Mouse (Mus musculus) hindbrain, postnatal 0 days (tissue): ENCODE data around the gene Atf1. TPM values are rescaled to one million over a fixed set of nuclear protein-coding genes. Genes with fewer than 3 reads are reported as not detected.

Experiments used
- ATAC-seq: fragments of 200-750 bp; cut with Nextera tagmentation; 2 replicates; pipeline ENCODE4 v1.8.0; 2017; ENCODE audit warnings: mild to moderate bottlenecking, moderate TSS enrichment, moderate library complexity
- DNase-seq: peaks from one replicate; pipeline ENCODE4 v3.0.0-alpha.2; 2015; ENCODE audit warnings: low spot score
- H3K27ac ChIP-seq: fragments of 300-500 bp; sonication (generic); 2 replicates; pipeline ENCODE4 v1.5.1; 2014; ENCODE audit warnings: mild to moderate bottlenecking
- H3K27me3 ChIP-seq: fragments of 300-500 bp; sonication (generic); 2 replicates; pipeline ENCODE4 v1.6.1; 2014; ENCODE audit warnings: low read length, mixed read lengths; ENCODE audit not compliant: insufficient read depth
- H3K36me3 ChIP-seq: fragments of 300-500 bp; sonication (generic); 2 replicates; pipeline ENCODE4 v1.6.1; 2014; ENCODE audit warnings: low read length, mixed read lengths; ENCODE audit not compliant: insufficient read depth
- H3K4me1 ChIP-seq: fragments of 300-500 bp; sonication (generic); 2 replicates; pipeline ENCODE4 v1.6.1; 2014; ENCODE audit warnings: antibody characterized with exemption, low read length, mixed read lengths; ENCODE audit not compliant: insufficient read depth
- H3K4me2 ChIP-seq: fragments of 300-500 bp; sonication (generic); 2 replicates; pipeline ENCODE4 v1.6.1; 2014; ENCODE audit warnings: low read depth, mild to moderate bottlenecking, low read length, moderate library complexity, mixed read lengths
- H3K4me3 ChIP-seq: fragments of 300-500 bp; sonication (generic); 2 replicates; pipeline ENCODE4 v1.5.1; 2014; ENCODE audit warnings: low read length
- H3K9ac ChIP-seq: fragments of 300-500 bp; sonication (generic); replicated peaks from 2 replicates; pipeline ENCODE4 v1.6.1; 2014; ENCODE audit warnings: mild to moderate bottlenecking, low read length, moderate library complexity, mixed read lengths
- H3K9me3 ChIP-seq: fragments of 300-500 bp; sonication (generic); 2 replicates; pipeline ENCODE4 v1.6.1; 2016; ENCODE audit warnings: low read length, mixed read lengths
- CTCF ChIP-seq: IDR thresholded peaks from 2 replicates; pipeline ENCODE4 v1.5.1; 2016; ENCODE audit warnings: antibody characterized with exemption, control low read depth, low read depth
- WGBS: fragments of 180-500 bp; shearing (Covaris S2); extraction: QIAGEN DNeasy Blood & Tissue Kit; methylation state at CpG from one replicate; pipeline ENCODE4 v1.1.7; 2014; 5-methylcytosine and 5-hydroxymethylcytosine counted together
- polyA plus RNA-seq: library from polyadenylated mRNA; unstranded; fragments of >200 nt; fragmentation: Nextera tagmentation; extraction: Ambion mirVana; gene quantifications from 2 replicates; pipeline ENCODE4 v1.2.1, GENCODE M21; 2015
- total RNA-seq: library from RNA; depleted of rRNA; stranded (reverse); fragments of >200 nt; gene quantifications from 2 replicates; pipeline ENCODE4 v1.2.3, GENCODE M21; 2014

Gene Atf1
- total and polyA plus RNA-seq, 2 experiments from 2014 or later, result 5.9 to 11.7 TPM

DNA sequence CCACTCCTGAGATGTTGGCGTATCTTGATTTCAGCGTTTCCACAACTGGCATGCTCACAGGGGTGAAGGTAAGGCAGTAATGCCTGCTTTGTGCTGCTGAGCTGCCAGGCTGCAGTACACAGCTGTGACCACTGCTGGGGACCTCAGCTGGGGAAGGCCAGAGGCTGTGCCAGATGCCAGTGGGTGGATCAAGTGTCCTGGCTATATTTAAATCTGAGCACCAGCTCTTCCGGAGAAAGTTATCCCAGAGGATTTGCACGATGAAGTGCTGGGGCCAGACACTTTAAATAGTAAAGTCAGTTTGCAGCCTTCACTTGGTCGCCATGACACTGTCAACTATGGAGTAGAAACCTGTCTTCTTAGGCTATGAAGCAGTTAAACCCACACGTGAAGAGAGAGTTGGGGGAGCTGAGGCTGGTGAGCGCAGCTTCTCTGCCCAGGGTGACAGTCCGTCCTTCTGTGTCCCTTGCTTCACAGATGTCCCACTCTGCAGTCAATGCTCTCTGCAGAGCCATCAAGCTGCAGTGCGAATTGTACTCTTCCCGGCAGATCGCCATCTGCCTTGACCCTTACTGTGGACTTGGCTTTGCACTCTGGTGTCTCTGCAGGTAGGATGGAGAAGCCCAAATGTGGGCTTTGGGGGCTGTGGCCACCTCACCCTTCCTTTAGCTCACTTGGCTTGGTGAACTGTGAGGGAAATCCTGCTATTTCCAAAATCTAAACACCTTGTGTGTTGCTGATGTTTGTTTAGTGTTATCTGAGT lies 28.5 kb upstream of the Atf1 start:
- Histone ChIP-seq H3K4me2 (no peak overlapping the region), H3K27ac (peak overlapping the region; percentile 1; the same call in 1 of the 2 replicates), H3K4me1 (no peaks in the 10 kb centered on the region), H3K4me3 (no peak overlapping the region), H3K36me3 (peaks cover 69% of the 10 kb centered on the region), H3K9ac (no peak overlapping the region), H3K9me3 (no peaks in the 10 kb centered on the region), H3K27me3 (no peaks in the 10 kb centered on the region)
- DNase-seq (peak; percentile 8), ATAC-seq (0 out of 2 replicates have a peak, but pooled peaks have one; percentile 24)
- TF ChIP-seq CTCF, result peak; percentile 22; the same call in 1 of the 2 replicates
- 74% methylated on average over 11 of the region's 11 CpGs for WGBS

DNA sequence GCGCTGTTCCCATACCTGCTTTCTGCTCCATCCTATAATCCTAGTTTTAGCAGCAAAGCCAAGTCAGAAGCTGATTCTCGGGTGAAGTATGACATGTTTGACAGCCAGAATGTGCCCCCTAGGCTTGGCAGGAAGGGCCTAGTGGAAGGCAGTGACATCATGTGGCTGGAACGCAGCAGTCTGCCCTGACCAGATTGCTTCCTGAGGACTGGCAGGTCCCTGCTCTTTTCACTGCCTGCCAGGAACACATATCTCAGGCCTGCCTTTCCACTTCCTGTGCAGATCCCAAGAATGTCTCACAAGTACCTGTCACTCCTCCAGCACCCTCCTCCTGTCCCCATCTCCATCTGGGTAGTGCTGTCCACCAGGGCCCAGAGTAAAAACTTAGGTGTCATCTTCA lies 27.8 kb upstream of the Atf1 start:
- peak; percentile 51; the same call in 1 of the 2 replicates for ATAC-seq
- 63% methylated on average over 3 of the region's 3 CpGs for WGBS
- no peak overlapping the region for H3K4me3 ChIP-seq
- peak overlapping the region; percentile 1; the same call in 1 of the 2 replicates for H3K27ac ChIP-seq
- DNase-seq, result peak; percentile 41
- no peak for TF ChIP-seq CTCF
- peaks cover 68% of the 10 kb centered on the region for H3K36me3 ChIP-seq
- H3K9me3 ChIP-seq, result no peaks in the 10 kb centered on the region
- H3K27me3 ChIP-seq, result no peaks in the 10 kb centered on the region
- H3K4me2 ChIP-seq, result no peak overlapping the region
- H3K9ac ChIP-seq, result no peak overlapping the region
- no peaks in the 10 kb centered on the region for H3K4me1 ChIP-seq

DNA sequence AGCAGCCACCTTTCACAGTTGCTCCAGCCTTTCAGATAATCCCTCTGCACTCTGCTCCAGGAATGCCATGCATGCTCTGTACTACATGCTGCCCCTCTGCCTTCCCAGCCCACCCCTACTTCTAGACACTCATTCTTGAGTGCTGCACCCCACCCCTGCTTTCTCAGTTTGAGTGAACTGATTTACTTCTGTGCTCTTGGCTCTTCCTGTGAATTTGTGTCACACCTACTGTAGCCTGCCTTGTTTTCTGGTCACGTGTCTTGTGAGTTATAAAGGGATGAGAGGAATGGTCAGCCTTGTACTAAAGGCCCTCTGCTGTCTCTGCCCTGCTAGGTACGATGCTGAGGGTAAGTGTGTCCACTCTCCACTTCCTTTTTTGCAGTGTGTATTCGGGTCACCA lies 25.8 kb upstream of the Atf1 start:
- Histone ChIP-seq H3K4me1 (no peaks in the 10 kb centered on the region), H3K9ac (no peak overlapping the region), H3K9me3 (no peaks in the 10 kb centered on the region), H3K4me2 (no peak overlapping the region), H3K4me3 (no peak overlapping the region), H3K27me3 (no peaks in the 10 kb centered on the region), H3K36me3 (peaks cover 63% of the 10 kb centered on the region), H3K27ac (no peak overlapping the region)
- no peak for ATAC-seq
- no peak for TF ChIP-seq CTCF
- no peak for DNase-seq
- WGBS, result 78% methylated on average over 3 of the region's 3 CpGs

DNA sequence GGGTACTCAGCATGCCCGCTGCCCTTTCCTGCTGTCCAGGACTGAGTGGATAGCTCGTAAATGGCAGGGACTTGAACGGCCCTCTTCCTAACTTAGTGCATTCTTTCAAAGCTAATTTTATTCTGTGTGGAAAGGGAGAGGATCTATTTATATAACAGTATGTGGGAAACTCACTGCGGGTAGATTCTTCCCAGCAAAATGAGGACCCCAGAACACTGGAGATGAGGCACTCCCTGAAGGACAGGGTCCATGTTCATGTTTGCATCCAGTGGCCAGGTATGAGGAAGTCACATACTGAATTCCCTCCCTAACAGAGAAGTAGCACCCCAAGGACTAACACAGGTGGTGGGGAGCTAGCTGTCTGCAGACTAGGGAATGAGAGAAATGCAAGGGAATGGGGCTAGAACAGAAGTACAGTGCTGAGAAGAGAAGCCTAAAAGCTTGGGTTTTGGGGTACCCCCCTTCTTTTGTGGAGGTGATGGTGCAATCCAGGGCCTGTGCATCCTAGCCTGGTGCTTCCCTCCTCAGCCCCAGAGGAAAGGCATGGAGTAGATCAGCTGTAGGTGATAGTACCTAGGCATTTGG lies 25.1 kb upstream of the Atf1 start:
- H3K27me3 ChIP-seq, result no peaks in the 10 kb centered on the region
- H3K9me3 ChIP-seq, result no peaks in the 10 kb centered on the region
- ATAC-seq, result no peak
- H3K4me2 ChIP-seq, result no peak overlapping the region
- H3K36me3 ChIP-seq, result peaks cover 63% of the 10 kb centered on the region
- no peak for TF ChIP-seq CTCF
- no peak overlapping the region for H3K9ac ChIP-seq
- no peak overlapping the region for H3K27ac ChIP-seq
- H3K4me3 ChIP-seq, result no peak overlapping the region
- H3K4me1 ChIP-seq, result no peaks in the 10 kb centered on the region
- WGBS, result 91% methylated on average over 4 of the region's 4 CpGs
- no peak for DNase-seq

DNA sequence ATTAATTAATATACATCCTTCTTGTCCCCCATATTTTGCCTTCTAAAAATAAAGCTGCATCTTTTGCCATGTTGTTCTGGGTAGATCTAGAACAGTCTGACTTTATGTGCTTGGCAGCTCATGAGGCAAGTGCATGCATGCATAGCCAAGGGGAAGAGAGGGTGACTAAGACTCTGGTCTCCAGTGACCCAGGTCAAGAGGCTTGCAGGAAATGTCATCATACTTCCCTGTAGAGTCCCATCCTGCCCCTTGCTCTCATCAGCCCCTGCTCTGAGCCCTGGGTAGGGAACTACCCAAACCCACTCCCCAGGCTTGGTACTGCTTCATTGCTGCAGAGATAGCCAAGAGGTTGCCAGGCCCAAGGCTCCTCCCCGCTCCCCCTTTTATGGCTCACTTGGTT lies 23.0 kb upstream of the Atf1 start:
- Histone ChIP-seq H3K27ac (no peak overlapping the region), H3K9me3 (no peaks in the 10 kb centered on the region), H3K4me3 (no peak overlapping the region), H3K4me1 (no peaks in the 10 kb centered on the region), H3K4me2 (no peak overlapping the region), H3K36me3 (peaks cover 68% of the 10 kb centered on the region), H3K9ac (no peak overlapping the region), H3K27me3 (no peaks in the 10 kb centered on the region)
- no peak for ATAC-seq
- no peak for TF ChIP-seq CTCF
- 100% methylated on average over 1 of the region's 1 CpGs for WGBS
- no peak for DNase-seq

DNA sequence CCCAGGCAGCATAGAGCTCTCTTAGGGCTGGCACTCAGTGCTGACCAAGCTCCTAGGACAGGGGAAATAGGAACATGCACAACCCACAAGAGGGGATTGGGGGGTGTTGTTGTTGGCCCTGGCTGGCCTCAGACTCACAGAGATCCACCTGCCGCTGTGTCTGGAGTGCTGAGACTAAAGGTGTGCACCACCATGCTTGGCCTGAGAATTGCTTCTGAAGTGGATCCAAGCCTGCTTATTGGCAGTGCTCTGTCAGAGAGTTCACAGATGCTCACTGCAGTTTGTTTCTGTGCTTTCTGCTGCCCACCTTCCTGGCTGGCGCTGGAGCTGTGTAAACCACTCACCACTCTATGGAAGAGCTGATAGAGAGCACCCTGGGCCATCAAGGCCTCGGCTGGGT lies 17.6 kb upstream of the Atf1 start:
- no peak overlapping the region for H3K4me3 ChIP-seq
- H3K27me3 ChIP-seq, result no peaks in the 10 kb centered on the region
- no peak overlapping the region for H3K27ac ChIP-seq
- no peak overlapping the region for H3K9ac ChIP-seq
- H3K4me2 ChIP-seq, result no peak overlapping the region
- DNase-seq, result no peak
- ATAC-seq, result no peak
- H3K4me1 ChIP-seq, result no peaks in the 10 kb centered on the region
- peaks cover 85% of the 10 kb centered on the region for H3K36me3 ChIP-seq
- no peaks in the 10 kb centered on the region for H3K9me3 ChIP-seq
- 94% methylated on average over 3 of the region's 3 CpGs for WGBS
- no peak for TF ChIP-seq CTCF

DNA sequence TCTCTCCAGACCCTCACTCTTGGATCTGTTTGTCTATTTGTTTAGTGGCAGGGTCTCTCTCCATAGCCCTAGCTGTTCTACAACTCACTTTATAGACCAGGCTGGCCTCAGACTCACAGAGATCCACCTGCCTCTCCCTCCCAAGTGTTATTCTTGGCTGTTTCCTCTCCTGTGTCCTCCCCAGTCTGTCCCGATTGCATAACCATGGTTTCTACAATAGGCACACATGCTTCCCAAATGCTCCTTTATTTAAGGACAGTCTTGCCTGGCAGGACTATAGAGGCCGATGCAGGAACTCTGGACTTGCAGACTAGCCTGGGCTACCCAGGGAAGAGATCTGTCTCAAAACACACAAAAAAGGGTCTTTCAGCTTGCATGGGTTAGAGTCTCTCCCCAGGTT lies 14.3 kb upstream of the Atf1 start:
- Histone ChIP-seq H3K27me3 (no peaks in the 10 kb centered on the region), H3K4me1 (no peaks in the 10 kb centered on the region), H3K36me3 (peaks cover 70% of the 10 kb centered on the region), H3K9me3 (no peaks in the 10 kb centered on the region), H3K4me3 (no peak overlapping the region), H3K4me2 (no peak overlapping the region), H3K9ac (no peak overlapping the region), H3K27ac (no peak overlapping the region)
- WGBS, result 90% methylated on average over 2 of the region's 2 CpGs
- DNase-seq (no peak), ATAC-seq (no peak)
- TF ChIP-seq CTCF, result no peak
